Mouse (Mus musculus): ENCODE measurements around the gene Chil6.

Chil6 gene

GRCm38 (mm10) chr3:106406082-106406481 is at the start of gene Chil6:
Gene Chil6, minus strand, starts transcription at chr3:106406182.
- in situ Hi-C loops (cut with MboI; ENCODE audit: unreplicated experiment in 2 of 2), result no loop called here

GRCm38 (mm10) chr3:106452616-106453015 is 46.6 kb upstream of the Chil6 start:
- in situ Hi-C loops (cut with MboI; ENCODE audit: unreplicated experiment in 2 of 2), result loop anchor here in 1 of 2 experiments (10.0 kb wide), 1 partner anchor 272 kb away; no protein-coding TSS in a partner anchor

- in situ Hi-C loops (cut with MboI; ENCODE audit: unreplicated experiment in 2 of 2), result loop anchor here (5.0 to 25.0 kb wide), 9 partner anchors 433 to 1687 kb away; no protein-coding TSS in a partner anchor
Observed at GRCm38 (mm10) chr3:106449567-106449966, 43.6 kb upstream of the Chil6 start.

- in situ Hi-C loops (cut with MboI; ENCODE audit: unreplicated experiment in 2 of 2), result loop anchor here (5.0 to 25.0 kb wide), 9 partner anchors 433 to 1687 kb away; no protein-coding TSS in a partner anchor
Observed at GRCm38 (mm10) chr3:106448995-106449394, 43.0 kb upstream of the Chil6 start.

GRCm38 (mm10) chr3:106448571-106448970 is 42.6 kb upstream of the Chil6 start:
- in situ Hi-C loops (cut with MboI; ENCODE audit: unreplicated experiment in 2 of 2), result loop anchor here (5.0 to 25.0 kb wide), 9 partner anchors 434 to 1686 kb away; no protein-coding TSS in a partner anchor

Measured in v-Abl transformed pro-B cells (cell line).